Mouse (Mus musculus) kidney, postnatal 0 days (tissue): ENCODE measurements around the gene Faf2. TPM values are rescaled to one million over a fixed set of nuclear protein-coding genes. Genes with fewer than 3 reads are reported as not detected.

ENCODE experiments used
- ATAC-seq: fragments of 200-750 bp; cut with Nextera tagmentation; replicated peaks from 2 replicates; pipeline ENCODE4 v1.8.0; 2017; ENCODE audit warnings: low read depth, moderate number of reproducible peaks, moderate TSS enrichment, moderate library complexity; ENCODE audit not compliant: low FRiP score
- DNase-seq: peaks from one replicate; pipeline ENCODE4 v3.0.0-alpha.2; 2016; ENCODE audit warnings: low spot score
- H3K27ac ChIP-seq: fragments of 300-500 bp; sonication (generic); 2 replicates; pipeline ENCODE4 v1.5.1; 2014; ENCODE audit warnings: mild to moderate bottlenecking
- H3K27me3 ChIP-seq: fragments of 300-500 bp; sonication (generic); 2 replicates; pipeline ENCODE4 v1.6.1; 2014; ENCODE audit warnings: low read length, mixed read lengths; ENCODE audit not compliant: insufficient read depth
- H3K36me3 ChIP-seq: fragments of 300-500 bp; sonication (generic); 2 replicates; pipeline ENCODE4 v1.6.1; 2014; ENCODE audit warnings: low read length, mixed read lengths; ENCODE audit not compliant: insufficient read depth
- H3K4me1 ChIP-seq: fragments of 300-500 bp; sonication (generic); replicated peaks from 2 replicates; pipeline ENCODE4 v1.6.1; 2014; ENCODE audit warnings: antibody characterized with exemption, low read length, mixed read lengths; ENCODE audit not compliant: insufficient read depth
- H3K4me2 ChIP-seq: fragments of 300-500 bp; sonication (generic); 2 replicates; pipeline ENCODE4 v1.6.1; 2014; ENCODE audit warnings: mild to moderate bottlenecking, low read length, moderate library complexity, mixed read lengths
- H3K4me3 ChIP-seq: fragments of 300-500 bp; sonication (generic); replicated peaks from 2 replicates; pipeline ENCODE4 v1.5.1; 2014; ENCODE audit warnings: low read depth, low read length
- H3K9ac ChIP-seq: fragments of 300-500 bp; sonication (generic); 2 replicates; pipeline ENCODE4 v1.6.1; 2014; ENCODE audit warnings: low read depth, low read length
- H3K9me3 ChIP-seq: fragments of 300-500 bp; sonication (generic); replicated peaks from 2 replicates; pipeline ENCODE4 v1.6.1; 2016; ENCODE audit warnings: low read length, inconsistent platforms, mixed read lengths
- CTCF ChIP-seq: IDR thresholded peaks from 2 replicates; pipeline ENCODE4 v1.5.1; 2016; ENCODE audit warnings: antibody characterized with exemption, low read depth, mild to moderate bottlenecking, moderate library complexity
- WGBS: fragments of 180-500 bp; shearing (Covaris S2); extraction: QIAGEN DNeasy Blood & Tissue Kit; methylation state at CpG from one replicate; pipeline ENCODE4 v1.1.7; 2014; 5-methylcytosine and 5-hydroxymethylcytosine counted together
- polyA plus RNA-seq: library from polyadenylated mRNA; unstranded; fragments of >200 nt; fragmentation: Nextera tagmentation; extraction: Ambion mirVana; gene quantifications from 2 replicates; pipeline ENCODE4 v1.2.1, GENCODE M21; 2015

Faf2 gene
- polyA plus RNA-seq, 1 experiment from 2014 or later, result 61.2 TPM

DNA sequence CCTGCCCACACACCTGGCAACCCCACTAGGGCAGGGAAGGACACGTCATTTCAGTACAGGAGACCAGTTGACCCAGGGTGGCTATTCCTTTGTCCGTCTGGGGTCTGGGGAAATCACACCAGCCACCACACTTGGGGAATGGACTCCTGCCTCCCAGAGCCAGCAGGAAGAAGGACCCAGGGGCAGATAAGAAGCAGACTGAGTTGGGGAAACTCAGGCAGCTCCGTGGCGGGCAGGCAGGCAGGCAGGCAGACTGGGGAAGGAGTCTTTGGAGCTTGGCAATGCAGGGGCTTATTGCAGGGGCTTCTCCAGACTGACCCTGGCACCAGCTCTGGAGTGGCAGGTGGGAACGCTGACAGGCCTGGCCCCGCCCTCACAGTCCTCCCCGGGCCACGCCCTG, 59.7 kb downstream of the Faf2 start:
- H3K36me3 ChIP-seq, result peaks cover 44% of the 10 kb centered on the region
- no peak for DNase-seq
- WGBS, result 85% methylated on average over 6 of the region's 8 CpGs

GRCm38 (mm10) chr13:54683301-54683700, 61.7 kb downstream of the Faf2 start:
- no peak overlapping the region for H3K4me2 ChIP-seq
- WGBS, result 88% methylated on average over 3 of the region's 3 CpGs
- H3K27ac ChIP-seq, result no peak overlapping the region
- H3K27me3 ChIP-seq, result no peaks in the 10 kb centered on the region
- no peak for ATAC-seq
- H3K4me3 ChIP-seq, result no peak overlapping the region
- no peak for TF ChIP-seq CTCF
- H3K4me1 ChIP-seq, result peaks cover 20% of the 10 kb centered on the region
- peaks cover 44% of the 10 kb centered on the region for H3K36me3 ChIP-seq
- H3K9ac ChIP-seq, result no peak overlapping the region
- no peaks in the 10 kb centered on the region for H3K9me3 ChIP-seq
- no peak for DNase-seq

More for the DNA sequence above, 59.7 kb downstream of the Faf2 start:
- no peak for TF ChIP-seq CTCF
- no peaks in the 10 kb centered on the region for H3K9me3 ChIP-seq
- ATAC-seq, result no peak
- no peak overlapping the region for H3K4me2 ChIP-seq
- H3K4me1 ChIP-seq, result peaks cover 20% of the 10 kb centered on the region
- H3K27ac ChIP-seq, result no peak overlapping the region
- H3K9ac ChIP-seq, result no peak overlapping the region
- no peak overlapping the region for H3K4me3 ChIP-seq
- H3K27me3 ChIP-seq, result no peaks in the 10 kb centered on the region

- DNase-seq (no peak), ATAC-seq (no peak)
- Histone ChIP-seq H3K9me3 (no peaks in the 10 kb centered on the region), H3K27me3 (no peaks in the 10 kb centered on the region), H3K36me3 (peaks cover 38% of the 10 kb centered on the region), H3K4me2 (peak overlapping the region; percentile 11; the same call in 1 of the 2 replicates), H3K9ac (no peak overlapping the region), H3K27ac (peak overlapping the region; percentile 2; the same call in 1 of the 2 replicates), H3K4me3 (no peak overlapping the region), H3K4me1 (peaks cover 20% of the 10 kb centered on the region)
- WGBS, result 53% methylated on average over 3 of the region's 3 CpGs
- no peak for TF ChIP-seq CTCF
Measured at GRCm38 (mm10) chr13:54684140-54684896, 62.7 kb downstream of the Faf2 start.

DNA sequence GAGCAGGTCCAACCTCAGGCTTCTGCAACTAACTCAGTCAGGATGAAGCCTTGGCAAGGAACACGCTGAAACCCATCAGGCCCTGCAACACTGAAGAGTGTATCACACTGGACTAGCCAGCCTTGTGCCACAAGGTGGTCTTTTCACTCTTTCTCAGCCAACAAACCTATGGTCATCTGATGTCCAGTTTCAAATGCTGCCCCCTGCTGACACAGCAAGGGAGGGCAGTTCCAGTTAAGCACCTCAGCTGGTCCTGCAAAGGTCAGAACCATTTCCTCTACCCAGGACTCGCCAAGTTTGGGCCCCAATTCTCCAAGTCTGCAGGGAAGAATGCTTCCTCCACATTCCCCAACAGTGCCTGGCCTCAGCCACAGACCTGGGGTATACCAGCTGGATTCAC, 63.6 kb downstream of the Faf2 start:
- H3K4me1 ChIP-seq, result peaks cover 20% of the 10 kb centered on the region

DNA sequence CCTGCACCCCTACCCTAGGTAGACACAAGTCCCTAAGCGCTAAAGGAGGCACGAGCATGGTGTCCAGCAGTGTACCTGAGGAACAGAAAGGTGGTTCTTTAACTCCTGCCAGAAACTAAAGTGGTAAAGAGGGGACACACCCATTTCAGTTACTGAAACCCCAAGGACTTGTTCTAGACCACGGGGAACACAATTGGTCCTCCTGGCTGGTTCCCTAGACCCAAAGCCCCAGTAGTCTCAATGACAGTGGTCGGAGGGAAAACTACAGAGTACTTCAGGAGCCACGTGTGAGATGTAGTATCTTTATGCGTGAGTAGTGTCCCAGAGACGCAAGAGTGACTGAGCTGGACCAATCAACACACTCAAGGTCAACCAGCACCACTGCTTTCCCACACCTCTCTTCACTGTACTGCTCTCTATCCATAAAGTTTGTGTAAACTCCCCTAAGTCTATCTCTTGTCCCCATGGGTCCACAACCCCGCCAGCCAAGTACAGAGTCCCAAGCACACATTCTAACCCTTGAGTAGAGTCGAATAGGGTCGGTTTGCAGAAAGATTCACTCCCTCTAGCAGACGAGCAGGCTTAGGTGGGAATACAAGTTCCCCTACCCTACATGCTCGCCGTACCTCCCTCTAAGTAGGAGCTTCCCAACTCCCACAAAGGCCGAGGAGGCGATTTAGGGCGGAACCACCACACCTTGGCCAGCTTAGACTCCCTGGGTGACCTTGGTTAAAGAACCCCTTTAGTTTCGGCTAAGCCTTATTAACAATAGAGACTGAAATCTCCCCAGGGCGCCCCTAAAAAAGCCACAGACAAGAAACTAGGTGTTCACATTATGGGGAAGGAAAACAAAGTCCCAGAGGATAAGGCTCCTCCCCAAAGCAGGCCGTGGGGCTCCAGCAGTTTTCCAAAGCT, 64.8 kb downstream of the Faf2 start:
- Histone ChIP-seq H3K27me3 (no peaks in the 10 kb centered on the region), H3K9me3 (no peaks in the 10 kb centered on the region), H3K4me1 (peaks cover 20% of the 10 kb centered on the region), H3K9ac (peak overlapping the region; percentile 92), H3K36me3 (peaks cover 22% of the 10 kb centered on the region), H3K4me2 (peak overlapping the region; percentile 62), H3K27ac (peak overlapping the region; percentile 98), H3K4me3 (peak overlapping the region; percentile 83)
- no peak for TF ChIP-seq CTCF
- 5% methylated on average over 19 of the region's 19 CpGs for WGBS
- no peak for ATAC-seq
- no peak for DNase-seq

More for the DNA sequence above, 63.6 kb downstream of the Faf2 start:
- peak; percentile 79 for TF ChIP-seq CTCF
- no peaks in the 10 kb centered on the region for H3K9me3 ChIP-seq
- H3K36me3 ChIP-seq, result peaks cover 34% of the 10 kb centered on the region
- WGBS, result 29% methylated on average over 2 of the region's 2 CpGs
- H3K9ac ChIP-seq, result 0 out of 2 replicates have a peak overlapping the region, but pooled peaks have one; percentile 31
- 0 out of 2 replicates have a peak overlapping the region, but pooled peaks have one; percentile 2 for H3K27ac ChIP-seq
- H3K4me3 ChIP-seq, result peak overlapping the region; percentile 83
- no peaks in the 10 kb centered on the region for H3K27me3 ChIP-seq
- ATAC-seq, result no peak
- DNase-seq, result peak; percentile 69
- H3K4me2 ChIP-seq, result peak overlapping the region; percentile 62

- TF ChIP-seq CTCF, result no peak
- peak overlapping the region; percentile 92 for H3K9ac ChIP-seq
- ATAC-seq, result peak; percentile 45
- peaks cover 15% of the 10 kb centered on the region for H3K36me3 ChIP-seq
- WGBS, result under 1% methylated on average over 33 of the region's 35 CpGs
- peak overlapping the region; percentile 83 for H3K4me3 ChIP-seq
- H3K9me3 ChIP-seq, result no peaks in the 10 kb centered on the region
- peak; percentile 93 for DNase-seq
- no peaks in the 10 kb centered on the region for H3K27me3 ChIP-seq
- H3K4me1 ChIP-seq, result peaks cover 25% of the 10 kb centered on the region
- H3K4me2 ChIP-seq, result peak overlapping the region; percentile 62
- peak overlapping the region; percentile 98 for H3K27ac ChIP-seq
Measured at GRCm38 (mm10) chr13:54687096-54687495, 65.5 kb downstream of the Faf2 start.
